Mouse (Mus musculus) T-helper 2 cell (primary cell): ENCODE data around the gene Unc5b.

Experiments used
- in situ Hi-C: fragments of 300-600 bp; cut with MboI, MseI; formaldehyde crosslinking; loops from one replicate; pipeline ENCODE4 v1.15.1; 2025; ENCODE audit warnings: high pct_unique_total_duplicates

Unc5b gene

DNA sequence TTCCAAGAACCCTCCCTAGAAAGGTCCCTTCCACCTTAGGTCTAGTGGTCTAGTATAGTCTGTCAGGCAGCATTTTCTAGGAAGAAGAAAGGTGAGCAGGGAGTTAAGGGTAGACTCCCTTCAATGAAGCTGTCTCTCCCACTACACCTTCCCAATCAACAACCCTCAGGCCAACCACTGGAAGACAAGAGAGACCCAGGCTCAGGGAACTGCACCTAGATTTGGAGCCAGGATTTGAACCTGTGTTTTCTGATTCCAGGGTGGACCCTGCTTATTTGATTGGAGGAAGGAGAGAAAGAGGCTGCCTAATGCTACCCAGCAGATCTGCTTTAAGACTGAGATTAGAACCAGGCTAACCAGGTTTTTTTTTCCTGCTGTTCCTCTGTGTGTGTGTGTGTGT, 10.1 kb downstream of the Unc5b start:
- in situ Hi-C loops = no loop called here

DNA sequence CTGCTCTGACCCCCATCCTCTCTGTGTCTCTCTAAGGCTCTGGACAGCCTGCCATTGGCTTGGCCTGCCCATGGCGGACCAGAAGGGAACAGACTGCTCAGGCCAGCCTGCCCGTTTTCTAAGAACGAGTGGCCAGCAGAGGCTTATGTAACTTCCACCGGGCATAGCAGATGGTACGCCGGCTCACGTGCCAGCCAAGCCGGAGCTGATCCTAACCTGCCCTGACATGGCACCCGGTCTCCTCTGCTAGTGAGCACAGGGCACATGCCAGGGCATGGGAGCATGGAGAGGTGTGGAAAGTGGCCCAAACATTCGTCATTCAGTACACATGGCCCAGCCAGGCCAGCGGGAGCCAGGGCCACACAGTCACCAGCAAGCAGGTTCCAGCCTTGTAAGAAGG, 10.8 kb downstream of the Unc5b start:
- in situ Hi-C loops = no loop called here

DNA sequence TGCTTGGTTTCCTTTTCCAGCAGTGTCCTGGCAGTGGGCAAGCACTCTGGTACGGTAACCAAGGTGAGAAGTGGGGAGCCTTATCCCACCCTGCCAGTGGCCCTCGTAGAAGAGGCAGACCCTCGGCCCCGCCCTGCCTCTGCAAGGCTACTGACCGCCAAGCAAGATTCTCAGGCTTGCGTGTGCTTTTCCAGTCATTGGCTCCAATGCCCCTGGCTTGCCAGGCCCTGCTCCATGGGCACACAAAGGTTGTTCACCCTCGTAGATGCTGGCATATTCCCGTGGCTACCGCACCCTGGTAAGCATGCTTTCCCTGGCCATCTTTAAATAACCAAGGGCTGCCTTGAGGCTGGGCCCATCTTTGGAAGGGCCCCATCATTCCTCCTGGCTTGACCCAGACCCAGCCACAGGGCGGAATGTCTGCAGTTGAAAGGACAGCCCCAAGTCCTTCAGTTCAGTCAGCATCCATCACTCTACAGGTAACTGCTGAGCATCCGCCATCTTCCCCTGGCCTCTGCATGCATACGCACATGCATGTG, 11.7 kb downstream of the Unc5b start:
- in situ Hi-C loops = no loop called here

DNA sequence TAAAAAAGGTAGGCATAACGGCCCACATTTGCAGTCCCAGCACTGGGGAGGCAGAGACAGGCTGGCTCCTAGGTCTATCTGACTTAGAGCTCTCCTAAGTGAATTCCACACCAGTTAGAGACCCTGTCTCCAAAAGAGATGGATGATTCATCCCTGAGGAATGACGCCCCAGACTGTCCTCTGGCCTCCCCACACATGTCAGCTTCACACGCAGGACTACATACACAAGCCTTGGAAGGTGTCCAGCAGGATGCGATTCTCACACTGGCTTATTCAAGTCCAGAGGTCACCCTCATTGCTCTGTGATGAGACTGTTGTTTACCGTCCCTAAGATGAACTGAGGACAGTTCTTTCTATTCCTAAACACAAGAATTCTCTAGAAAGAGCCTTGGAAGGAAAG, 12.2 kb downstream of the Unc5b start:
- in situ Hi-C loops = no loop called here

GRCm38 (mm10) chr10:60818708-60819107, 12.7 kb downstream of the Unc5b start:
- in situ Hi-C loops = no loop called here

- in situ Hi-C loops = no loop called here
Measured at GRCm38 (mm10) chr10:60817868-60818267, 13.5 kb downstream of the Unc5b start.

DNA sequence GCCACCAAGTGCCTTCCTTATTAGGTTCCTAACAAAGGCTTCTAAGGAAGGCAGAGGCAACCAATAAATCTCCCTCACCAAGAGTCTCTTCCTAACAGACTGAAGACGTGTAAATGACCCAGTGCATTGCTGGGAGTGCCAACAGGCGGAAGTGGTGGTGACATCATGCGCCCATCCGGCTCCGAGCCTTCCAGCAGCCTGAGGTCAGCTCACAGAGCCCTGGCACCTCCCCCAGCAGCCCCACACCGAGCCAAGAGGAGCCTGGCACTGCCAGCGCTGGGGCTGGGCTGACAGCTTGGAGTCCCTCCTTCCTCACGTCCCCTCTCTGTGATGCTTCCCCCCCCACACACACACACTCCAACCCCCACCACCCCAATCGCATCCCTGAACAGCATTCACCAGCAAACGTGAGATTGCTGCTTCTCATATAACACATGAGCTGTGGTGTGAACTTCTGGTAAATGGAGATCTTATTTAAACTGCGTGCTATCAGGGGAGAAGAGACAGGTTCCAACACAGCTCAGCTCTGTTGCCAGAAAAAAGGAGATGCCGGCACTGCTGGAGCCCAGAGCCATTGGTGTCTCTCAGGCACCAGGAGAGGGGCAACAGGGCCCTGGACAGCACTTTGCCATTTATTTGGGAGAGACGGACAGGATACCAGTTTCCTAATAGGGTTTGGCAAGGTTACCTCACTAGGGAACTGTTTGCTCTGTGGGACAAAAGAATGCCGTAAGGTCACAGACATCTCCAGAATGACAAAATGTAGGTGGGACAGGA, 14.3 kb downstream of the Unc5b start:
- in situ Hi-C loops = no loop called here

- in situ Hi-C loops = no loop called here
Measured at GRCm38 (mm10) chr10:60815855-60816254, 15.5 kb downstream of the Unc5b start.

- in situ Hi-C loops = no loop called here
Measured at GRCm38 (mm10) chr10:60815059-60815458, 16.3 kb downstream of the Unc5b start.

DNA sequence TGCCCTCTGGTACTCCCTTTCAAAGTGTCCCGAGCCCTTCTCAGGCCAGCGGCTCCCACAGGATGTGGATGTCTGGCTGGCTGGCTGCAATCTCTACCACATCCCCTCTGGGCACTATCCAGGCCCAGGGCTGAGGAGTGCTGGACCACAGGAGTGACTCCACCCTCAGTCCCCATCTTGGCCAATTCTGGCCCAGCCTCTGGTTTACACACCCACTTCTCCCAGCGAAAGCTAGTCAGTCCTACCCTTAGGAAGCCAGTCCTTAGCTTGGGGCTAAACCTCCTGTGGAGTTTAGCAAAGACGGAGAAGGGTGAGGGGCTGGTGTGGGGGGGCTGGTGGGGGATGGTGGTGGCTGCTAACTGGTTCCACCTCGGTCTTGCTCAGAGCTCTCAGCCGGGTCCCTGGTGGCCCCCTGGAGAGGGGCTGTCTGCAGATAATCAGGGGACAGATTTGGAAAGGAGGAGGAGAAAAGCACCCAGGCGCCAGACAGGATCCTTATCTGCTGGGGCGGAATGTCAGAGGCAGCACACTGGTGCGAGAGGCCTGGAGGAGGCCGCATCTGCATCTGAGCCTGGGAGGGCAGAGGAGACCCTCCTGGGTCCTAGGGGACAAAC, 16.8 kb downstream of the Unc5b start:
- in situ Hi-C loops = no loop called here

GRCm38 (mm10) chr10:60813606-60814005, 17.8 kb downstream of the Unc5b start:
- in situ Hi-C loops = no loop called here

DNA sequence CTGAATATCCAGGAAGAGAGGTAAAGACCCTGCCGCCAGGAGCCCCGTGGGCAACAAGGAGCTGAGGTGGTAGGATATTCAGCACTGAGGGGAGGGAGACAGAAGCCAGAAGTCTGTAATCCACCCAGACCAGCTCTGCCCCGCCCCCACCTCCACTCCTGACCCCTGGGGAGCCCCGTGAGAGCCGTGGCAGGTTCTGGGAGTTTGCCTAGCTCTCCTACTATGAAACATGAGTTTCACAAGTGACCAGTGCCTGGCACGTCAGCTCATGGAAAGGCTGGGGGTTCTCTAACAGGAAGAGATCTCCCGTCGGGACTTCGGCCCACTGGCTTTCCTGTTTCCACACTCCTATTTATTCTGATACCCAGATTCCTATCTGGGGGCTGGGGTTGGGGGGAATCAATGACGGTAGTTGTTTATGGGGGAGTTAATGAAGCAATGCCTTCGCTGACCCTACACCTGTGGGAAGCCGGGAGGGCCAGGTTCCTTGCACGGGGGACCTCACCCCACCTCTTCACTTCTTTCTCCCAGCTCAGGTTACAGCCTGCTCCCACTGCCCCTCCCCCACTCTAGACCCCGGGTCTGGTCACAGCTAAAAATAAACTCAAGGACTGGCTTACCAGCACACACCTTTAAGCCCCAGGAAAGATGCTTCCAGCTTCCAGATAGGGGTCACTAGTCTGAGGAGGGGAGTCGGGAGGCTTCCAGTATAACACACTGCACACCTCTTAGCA, 19.4 kb downstream of the Unc5b start:
- in situ Hi-C loops = no loop called here

DNA sequence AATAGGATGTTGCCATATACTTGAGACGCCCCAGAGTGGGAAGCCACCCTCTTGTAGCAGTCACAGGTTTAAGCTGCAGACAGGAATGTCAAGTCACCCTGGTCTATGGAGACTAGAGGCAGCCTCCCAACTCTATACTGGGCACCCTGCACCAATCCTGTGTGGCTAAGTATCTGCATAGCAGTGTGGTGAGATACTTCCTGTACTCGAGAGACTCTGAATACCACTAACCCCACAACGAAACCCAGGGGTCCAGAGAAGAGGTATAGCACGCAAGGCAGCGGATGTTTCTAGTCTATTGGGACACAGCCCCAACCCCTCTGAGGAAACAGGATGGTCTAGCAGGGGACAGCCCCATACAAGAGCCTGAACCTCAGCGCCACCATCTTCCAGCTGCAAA, 22.9 kb downstream of the Unc5b start:
- in situ Hi-C loops = no loop called here

DNA sequence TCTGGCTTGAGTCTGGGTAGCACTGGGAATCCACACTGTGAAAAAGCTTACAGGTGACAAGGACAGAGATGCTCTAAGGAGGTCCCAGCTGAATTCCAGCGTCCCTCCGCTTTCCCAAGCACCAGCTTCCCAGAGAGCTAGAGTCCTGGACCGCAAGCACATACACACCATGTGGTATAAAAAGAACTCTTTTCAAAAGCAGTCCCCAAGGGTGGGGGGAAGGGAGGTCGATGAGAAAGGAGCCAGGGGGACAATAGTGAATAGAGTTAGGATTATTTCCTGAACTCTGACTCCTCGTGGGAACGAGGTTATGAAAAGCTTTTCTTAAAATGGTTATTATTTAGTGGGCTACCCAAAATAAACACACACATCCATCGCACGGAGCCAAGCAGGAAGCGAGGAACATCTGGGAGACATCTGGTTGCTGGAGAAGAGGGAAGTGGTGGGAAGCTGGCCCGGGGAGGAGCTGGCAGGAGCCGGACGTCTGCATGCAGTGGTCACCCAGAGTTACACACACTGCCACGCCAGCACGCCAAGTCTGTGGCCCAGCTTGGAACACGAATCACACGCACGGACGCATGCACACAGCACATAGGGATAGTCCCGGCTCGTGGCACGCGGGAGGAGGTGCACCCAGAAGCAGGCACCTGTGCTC, 23.7 kb downstream of the Unc5b start:
- in situ Hi-C loops = no loop called here

DNA sequence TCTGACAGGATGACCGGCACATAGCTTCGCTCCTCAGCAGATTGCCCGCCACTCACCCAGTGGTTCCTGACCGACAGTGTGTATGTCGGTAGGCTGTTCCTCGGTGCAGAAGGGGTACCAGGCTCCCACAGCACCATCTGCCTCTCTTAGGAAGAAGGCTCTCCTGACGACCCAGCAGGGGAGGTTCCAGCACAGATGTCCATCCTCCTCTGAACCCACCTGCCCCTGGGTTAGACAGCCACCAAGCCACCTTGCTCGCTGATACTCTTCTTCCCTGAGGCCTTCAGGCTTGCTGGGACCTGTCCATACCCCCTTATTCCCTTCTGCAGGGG, 25.2 kb downstream of the Unc5b start:
- in situ Hi-C loops = no loop called here

DNA sequence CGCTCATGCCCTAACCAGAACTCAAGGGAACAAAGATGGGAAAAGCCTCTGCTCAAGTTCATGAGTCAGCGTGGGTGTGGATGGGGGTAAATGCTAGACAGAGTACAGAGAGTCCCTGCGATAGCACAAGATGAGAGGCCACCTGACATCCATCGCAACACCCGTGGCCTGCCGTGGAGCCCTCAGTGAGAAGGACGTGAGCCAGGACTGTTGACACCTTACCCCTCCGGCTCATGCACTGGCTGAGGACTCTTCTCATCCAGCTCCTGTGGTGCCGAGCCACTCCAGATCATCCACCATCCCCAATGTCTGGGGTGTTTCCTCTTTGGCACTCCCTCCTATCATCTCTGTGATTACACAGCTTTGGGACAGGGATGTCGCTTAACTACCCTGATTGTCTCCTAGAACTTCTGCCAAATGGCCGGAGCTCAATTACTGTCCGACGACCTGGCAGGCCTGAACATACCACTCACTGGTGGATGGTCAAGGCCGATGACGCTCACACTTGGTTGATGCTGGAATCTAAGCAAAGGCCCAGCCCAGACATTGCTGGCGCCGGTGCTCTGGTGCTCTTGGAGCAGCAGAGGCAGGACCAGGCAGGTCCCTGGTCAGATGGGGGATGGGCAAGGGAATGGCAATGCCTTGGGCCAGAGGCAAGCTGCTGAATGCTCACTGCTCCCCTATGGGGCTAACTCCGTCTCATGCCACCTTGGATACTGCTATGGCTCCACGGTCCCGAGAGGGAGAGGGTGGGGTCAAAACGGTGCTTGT, 25.8 kb downstream of the Unc5b start:
- in situ Hi-C loops = no loop called here

- in situ Hi-C loops = no loop called here
Measured at GRCm38 (mm10) chr10:60804865-60805264, 26.5 kb downstream of the Unc5b start.

- in situ Hi-C loops = no loop called here
Measured at GRCm38 (mm10) chr10:60803971-60804370, 27.4 kb downstream of the Unc5b start.

DNA sequence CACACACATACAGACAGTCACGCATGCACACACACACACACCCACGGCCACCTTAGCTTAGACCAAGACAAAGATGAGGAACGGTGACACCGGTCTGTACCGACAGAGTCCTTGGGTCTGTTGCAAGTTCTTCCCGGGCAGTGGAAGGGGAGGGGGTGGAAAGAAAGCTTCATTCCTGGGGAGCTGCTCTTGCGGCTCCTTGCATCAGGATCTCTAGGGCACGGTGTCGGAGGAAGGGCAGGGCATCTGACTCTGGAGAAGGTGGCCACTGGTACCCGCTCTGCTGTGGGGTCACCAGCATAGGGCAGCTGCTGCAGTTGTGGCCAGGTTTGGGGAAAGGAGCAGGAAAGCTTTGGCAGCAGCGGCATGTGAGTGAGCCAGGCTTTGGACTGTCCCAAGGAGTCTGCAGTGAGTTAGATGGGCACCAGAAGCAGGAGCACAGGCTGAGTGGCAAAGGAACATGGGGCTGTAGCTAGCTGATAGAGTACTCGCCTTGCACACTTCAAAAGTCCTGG, 29.4 kb downstream of the Unc5b start:
- in situ Hi-C loops = no loop called here

DNA sequence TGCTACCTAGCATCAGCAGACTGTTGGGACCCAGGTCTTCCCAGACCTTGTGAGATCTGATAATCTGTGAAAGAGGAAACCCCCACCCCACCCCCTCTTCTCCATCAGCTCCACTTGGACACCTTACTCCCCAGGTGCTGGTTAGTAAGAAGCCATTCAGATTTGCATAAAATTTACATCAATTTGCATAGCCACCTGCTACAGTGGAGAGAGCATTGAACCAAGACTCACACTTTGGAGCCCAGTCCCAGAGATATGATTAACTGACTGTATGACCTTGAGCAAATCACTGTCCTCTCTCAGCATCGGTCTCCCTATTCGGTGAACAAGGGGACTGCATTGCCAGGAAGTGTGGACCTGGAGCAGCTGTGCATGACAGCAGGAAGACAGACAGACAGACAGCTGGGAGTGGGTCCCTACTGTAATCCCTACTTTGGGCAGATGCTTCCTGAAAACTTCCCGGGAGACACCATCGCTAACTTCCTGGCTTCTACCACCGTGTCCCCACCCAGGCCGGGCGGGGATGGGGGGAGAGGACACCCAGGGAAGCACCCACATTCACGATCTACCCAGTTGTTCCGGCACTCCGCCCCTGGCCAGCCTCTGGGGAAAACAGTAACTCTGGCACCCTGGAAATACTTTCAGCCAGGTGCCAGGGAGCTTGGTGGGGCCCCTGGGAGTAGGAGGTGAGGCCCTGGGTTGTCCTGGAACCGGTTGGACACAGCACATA, 30.0 kb downstream of the Unc5b start:
- in situ Hi-C loops = no loop called here
